Mouse (Mus musculus) intestine, postnatal 0 days (tissue): ENCODE measurements around the gene Fbxl18. TPM values are rescaled to one million over a fixed set of nuclear protein-coding genes. Genes with fewer than 3 reads are reported as not detected.

Experiments used
- ATAC-seq: fragments of 200-750 bp; cut with Nextera tagmentation; 2 replicates; pipeline ENCODE4 v1.8.0; 2017; ENCODE audit warnings: mild to moderate bottlenecking, moderate TSS enrichment, moderate library complexity
- H3K27ac ChIP-seq: fragments of 300-500 bp; sonication (generic); 2 replicates; pipeline ENCODE4 v1.5.1; 2014; ENCODE audit warnings: mild to moderate bottlenecking, low read depth, low read length, moderate library complexity
- H3K27me3 ChIP-seq: fragments of 300-500 bp; sonication (generic); replicated peaks from 2 replicates; pipeline ENCODE4 v1.6.1; 2014; ENCODE audit warnings: low read length, mixed read lengths; ENCODE audit not compliant: control insufficient read depth, insufficient read depth
- H3K36me3 ChIP-seq: fragments of 300-500 bp; sonication (generic); 2 replicates; pipeline ENCODE4 v1.6.1; 2014; ENCODE audit warnings: mild to moderate bottlenecking, moderate library complexity; ENCODE audit not compliant: control insufficient read depth, insufficient read depth
- H3K4me1 ChIP-seq: fragments of 300-500 bp; sonication (generic); replicated peaks from 2 replicates; pipeline ENCODE4 v1.6.1; 2014; ENCODE audit warnings: antibody characterized with exemption, low read length, mixed read lengths; ENCODE audit not compliant: control insufficient read depth, insufficient read depth
- H3K4me2 ChIP-seq: fragments of 300-500 bp; sonication (generic); replicated peaks from 2 replicates; pipeline ENCODE4 v1.6.1; 2014; ENCODE audit warnings: low read depth, mild to moderate bottlenecking, moderate library complexity
- H3K4me3 ChIP-seq: fragments of 300-500 bp; sonication (generic); 2 replicates; pipeline ENCODE4 v1.5.1; 2014; ENCODE audit warnings: low read depth, low read length
- H3K9ac ChIP-seq: fragments of 300-500 bp; sonication (generic); 2 replicates; pipeline ENCODE4 v1.6.1; 2014; ENCODE audit warnings: mild to moderate bottlenecking, low read depth, low read length
- H3K9me3 ChIP-seq: fragments of 300-500 bp; sonication (generic); 2 replicates; pipeline ENCODE4 v1.6.1; 2016; ENCODE audit warnings: mixed run types; ENCODE audit not compliant: control insufficient read depth
- CTCF ChIP-seq: sonication (generic); IDR thresholded peaks from 2 replicates; pipeline ENCODE4 v1.5.1; 2016; ENCODE audit warnings: low read depth, mild to moderate bottlenecking, control low read depth, antibody characterized with exemption, moderate library complexity
- WGBS: fragments of 180-500 bp; shearing (Covaris S2); extraction: QIAGEN DNeasy Blood & Tissue Kit; methylation state at CpG from one replicate; pipeline ENCODE4 v1.1.7; 2014; 5-methylcytosine and 5-hydroxymethylcytosine counted together
- polyA plus RNA-seq: library from polyadenylated mRNA; unstranded; fragments of >200 nt; fragmentation: Nextera tagmentation; extraction: Ambion mirVana; gene quantifications from 2 replicates; pipeline ENCODE4 v1.2.1, GENCODE M21; 2015

The Fbxl18 gene
- polyA plus RNA-seq, 1 experiment from 2014 or later: 5.6 TPM

DNA sequence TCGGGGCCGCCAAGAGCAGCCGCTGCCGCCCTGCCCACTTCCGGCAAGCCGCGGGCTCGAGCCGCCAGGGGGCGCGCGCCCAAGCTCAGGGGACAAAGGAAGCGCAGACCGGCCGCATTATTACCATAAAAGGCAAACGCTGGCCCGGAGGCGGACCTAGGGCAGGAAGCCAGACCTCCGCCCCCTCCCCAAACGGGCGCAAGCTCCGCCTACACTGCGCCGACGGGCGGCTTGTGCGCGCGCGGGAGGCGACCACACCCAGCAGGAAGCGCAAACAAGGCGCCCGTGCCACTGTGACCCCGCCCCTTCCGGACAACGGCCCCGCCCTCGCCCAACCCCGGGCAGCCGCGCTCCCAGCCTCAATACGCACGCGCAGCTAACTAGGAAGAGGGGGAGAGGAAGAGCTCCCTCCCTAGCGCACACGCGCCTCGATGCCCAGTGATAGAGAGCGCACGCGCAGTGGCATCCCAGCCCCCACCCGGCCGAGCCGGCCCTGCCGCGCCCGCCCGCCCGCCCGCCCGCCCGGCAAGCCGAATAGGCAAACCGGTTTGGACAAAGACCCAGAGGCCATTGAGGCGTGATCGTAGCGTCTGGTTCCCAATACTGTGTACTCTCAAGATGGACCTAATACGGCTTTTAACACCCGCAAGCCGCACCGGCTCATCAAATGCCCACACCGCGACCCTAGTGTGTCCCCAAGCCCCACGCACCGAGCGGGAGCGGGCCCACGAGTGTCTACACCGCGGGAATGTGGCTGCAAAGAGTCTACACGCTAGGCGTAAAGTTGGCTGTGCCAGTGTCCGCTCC lies 10.7 kb upstream of the Fbxl18 start:
- TF ChIP-seq CTCF: peak; percentile 97
- Histone ChIP-seq H3K4me3 (peak overlapping the region; percentile 100), H3K27me3 (no peaks in the 10 kb centered on the region), H3K4me2 (peak overlapping the region; percentile 90), H3K36me3 (peaks cover 50% of the 10 kb centered on the region), H3K9ac (peak overlapping the region; percentile 100), H3K27ac (peak overlapping the region; percentile 100), H3K9me3 (no peaks in the 10 kb centered on the region), H3K4me1 (peaks cover 27% of the 10 kb centered on the region)
- ATAC-seq: peak; percentile 58
- WGBS: under 1% methylated on average over 76 of the region's 84 CpGs

DNA sequence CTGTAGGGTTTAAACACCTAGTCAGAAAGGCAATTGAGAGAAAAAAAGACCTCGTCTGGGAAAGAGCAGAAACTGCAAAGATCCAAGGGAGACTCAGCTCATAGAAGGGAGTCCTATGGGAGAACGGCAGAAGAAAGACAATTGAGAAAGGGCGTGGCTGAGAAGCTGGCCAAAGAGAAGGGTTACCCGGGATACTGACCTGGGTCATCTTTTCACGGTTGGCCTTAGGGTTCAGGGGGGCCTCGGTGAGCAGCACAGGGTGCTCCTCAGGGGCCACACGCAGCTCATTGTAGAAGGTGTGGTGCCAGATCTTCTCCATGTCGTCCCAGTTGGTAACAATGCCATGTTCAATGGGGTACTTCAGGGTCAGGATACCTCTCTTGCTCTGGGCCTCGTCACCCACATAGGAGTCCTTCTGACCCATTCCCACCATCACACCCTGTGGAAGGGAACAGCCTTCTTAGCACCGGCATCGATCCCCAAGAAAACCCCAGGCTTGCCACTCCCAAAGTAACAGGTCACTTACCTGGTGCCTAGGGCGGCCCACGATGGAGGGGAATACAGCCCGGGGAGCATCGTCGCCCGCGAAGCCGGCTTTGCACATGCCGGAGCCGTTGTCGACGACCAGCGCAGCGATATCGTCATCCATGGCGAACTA lies 9.9 kb upstream of the Fbxl18 start:
- no peak for TF ChIP-seq CTCF
- H3K4me2 ChIP-seq: peak overlapping the region; percentile 80
- H3K4me1 ChIP-seq: peaks cover 25% of the 10 kb centered on the region
- H3K4me3 ChIP-seq: peak overlapping the region; percentile 100
- peaks cover 55% of the 10 kb centered on the region for H3K36me3 ChIP-seq
- H3K27ac ChIP-seq: peak overlapping the region; percentile 100
- no peaks in the 10 kb centered on the region for H3K9me3 ChIP-seq
- H3K27me3 ChIP-seq: no peaks in the 10 kb centered on the region
- peak overlapping the region; percentile 100 for H3K9ac ChIP-seq
- WGBS: 2% methylated on average over 27 of the region's 27 CpGs
- no peak for ATAC-seq

DNA sequence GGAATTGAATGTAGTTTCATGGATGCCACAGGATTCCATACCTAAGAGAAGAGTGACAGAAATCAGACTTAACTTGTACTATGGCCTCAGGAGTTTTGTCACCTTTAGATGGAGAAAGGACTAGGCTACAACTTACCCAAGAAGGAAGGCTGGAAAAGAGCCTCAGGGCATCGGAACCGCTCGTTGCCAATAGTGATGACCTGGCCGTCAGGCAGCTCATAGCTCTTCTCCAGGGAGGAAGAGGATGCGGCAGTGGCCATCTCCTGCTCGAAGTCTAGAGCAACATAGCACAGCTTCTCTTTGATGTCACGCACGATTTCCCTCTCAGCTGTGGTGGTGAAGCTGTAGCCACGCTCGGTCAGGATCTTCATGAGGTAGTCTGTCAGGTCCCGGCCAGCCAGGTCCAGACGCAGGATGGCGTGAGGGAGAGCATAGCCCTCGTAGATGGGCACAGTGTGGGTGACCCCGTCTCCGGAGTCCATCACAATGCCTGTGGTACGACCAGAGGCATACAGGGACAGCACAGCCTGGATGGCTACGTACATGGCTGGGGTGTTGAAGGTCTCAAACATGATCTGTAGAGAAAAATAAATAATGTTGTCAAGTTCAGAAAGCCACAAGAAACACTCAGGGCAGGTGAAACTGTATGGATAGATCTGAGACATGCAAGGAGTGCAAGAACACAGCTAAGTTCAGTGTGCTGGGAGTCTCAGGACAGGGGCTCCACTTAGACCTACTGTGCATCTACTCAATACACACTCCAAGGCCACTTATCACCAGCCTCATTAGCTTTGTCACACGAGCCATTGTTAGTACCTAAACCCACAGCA lies 9.2 kb upstream of the Fbxl18 start:
- TF ChIP-seq CTCF: no peak

DNA sequence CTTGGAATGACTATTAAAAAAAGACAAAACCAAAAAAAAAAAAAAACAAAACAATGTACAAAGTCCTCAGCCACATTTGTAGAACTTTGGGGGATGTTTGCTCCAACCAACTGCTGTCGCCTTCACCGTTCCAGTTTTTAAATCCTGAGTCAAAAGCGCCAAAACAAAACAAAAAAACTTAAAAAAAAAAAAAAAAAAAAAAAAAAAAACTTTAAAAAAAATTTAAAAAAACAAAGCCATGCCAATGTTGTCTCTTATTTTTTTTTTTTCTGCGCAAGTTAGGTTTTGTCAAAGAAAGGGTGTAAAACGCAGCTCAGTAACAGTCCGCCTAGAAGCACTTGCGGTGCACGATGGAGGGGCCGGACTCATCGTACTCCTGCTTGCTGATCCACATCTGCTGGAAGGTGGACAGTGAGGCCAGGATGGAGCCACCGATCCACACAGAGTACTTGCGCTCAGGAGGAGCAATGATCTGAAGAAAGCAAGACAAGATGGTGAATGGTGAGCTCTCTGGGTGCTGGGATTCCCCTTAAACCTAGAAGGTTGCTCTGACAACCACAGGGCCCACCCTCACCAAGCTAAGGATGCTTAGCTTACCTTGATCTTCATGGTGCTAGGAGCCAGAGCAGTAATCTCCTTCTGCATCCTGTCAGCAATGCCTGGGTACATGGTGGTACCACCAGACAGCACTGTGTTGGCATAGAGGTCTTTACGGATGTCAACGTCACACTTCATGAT lies 8.4 kb upstream of the Fbxl18 start:
- H3K9me3 ChIP-seq: no peaks in the 10 kb centered on the region
- ATAC-seq: no peak
- H3K27me3 ChIP-seq: no peaks in the 10 kb centered on the region
- H3K36me3 ChIP-seq: peaks cover 69% of the 10 kb centered on the region
- WGBS: 53% methylated on average over 14 of the region's 14 CpGs
- H3K27ac ChIP-seq: peak overlapping the region; percentile 100
- H3K4me1 ChIP-seq: peaks cover 12% of the 10 kb centered on the region
- peak overlapping the region; percentile 100 for H3K4me3 ChIP-seq
- H3K9ac ChIP-seq: peak overlapping the region; percentile 100
- peak overlapping the region; percentile 80 for H3K4me2 ChIP-seq
- TF ChIP-seq CTCF: no peak

More for the DNA sequence above, 9.2 kb upstream of the Fbxl18 start:
- peak overlapping the region; percentile 100 for H3K27ac ChIP-seq
- H3K9me3 ChIP-seq: no peaks in the 10 kb centered on the region
- H3K9ac ChIP-seq: peak overlapping the region; percentile 100
- no peaks in the 10 kb centered on the region for H3K27me3 ChIP-seq
- peak overlapping the region; percentile 80 for H3K4me2 ChIP-seq
- peaks cover 20% of the 10 kb centered on the region for H3K4me1 ChIP-seq
- peaks cover 62% of the 10 kb centered on the region for H3K36me3 ChIP-seq
- ATAC-seq: no peak
- H3K4me3 ChIP-seq: peak overlapping the region; percentile 100
- WGBS: 40% methylated on average over 19 of the region's 19 CpGs

DNA sequence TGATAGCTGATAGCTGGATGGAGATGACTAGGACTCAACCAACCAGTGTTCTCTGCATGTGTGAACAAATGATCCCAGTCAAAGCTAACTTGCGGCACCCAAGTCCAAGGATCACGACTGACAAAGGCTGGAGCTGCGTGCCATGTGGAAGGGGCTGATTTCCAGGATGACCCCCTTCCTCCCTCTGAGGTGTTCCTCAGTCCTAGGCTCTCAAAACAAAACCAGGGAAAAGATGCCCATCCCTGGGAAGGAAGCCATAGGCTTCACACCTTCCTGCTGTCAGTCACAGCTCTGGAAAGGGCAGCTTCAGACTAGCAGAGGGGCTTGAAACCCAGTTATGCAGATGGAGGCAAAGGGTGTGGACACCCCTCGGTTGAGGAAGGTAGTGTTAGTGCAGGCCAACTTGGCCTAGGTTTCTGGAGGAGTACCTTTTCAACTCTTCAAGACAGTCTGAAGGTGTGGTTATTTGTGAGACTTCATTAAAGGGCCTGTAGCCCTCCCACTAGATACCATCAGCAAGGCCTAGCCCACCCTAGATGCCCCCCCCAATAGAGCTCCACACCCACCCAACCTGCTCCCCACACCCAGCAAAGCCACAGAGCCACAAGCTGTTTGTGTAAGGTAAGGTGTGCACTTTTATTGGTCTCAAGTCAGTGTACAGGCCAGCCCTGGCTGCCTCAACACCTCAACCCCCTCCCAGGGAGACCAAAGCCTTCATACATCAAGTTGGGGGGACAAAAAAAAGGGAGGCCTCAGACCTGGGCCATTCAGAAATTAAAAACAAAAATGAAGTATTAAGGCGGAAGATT lies 7.5 kb upstream of the Fbxl18 start:
- no peaks in the 10 kb centered on the region for H3K9me3 ChIP-seq
- TF ChIP-seq CTCF: no peak

More for the DNA sequence above, 7.5 kb upstream of the Fbxl18 start:
- H3K4me2 ChIP-seq: peak overlapping the region; percentile 80
- 43% methylated on average over 5 of the region's 5 CpGs for WGBS
- ATAC-seq: peak; percentile 4; the same call in 1 of the 2 replicates
- H3K4me1 ChIP-seq: 0 out of 2 replicates have a peak, but pooled peaks cover 6% of the 10 kb centered on the region
- H3K36me3 ChIP-seq: peaks cover 69% of the 10 kb centered on the region
- peak overlapping the region; percentile 31; the same call in 1 of the 2 replicates for H3K9ac ChIP-seq
- H3K27me3 ChIP-seq: no peaks in the 10 kb centered on the region
- H3K4me3 ChIP-seq: peak overlapping the region; percentile 7; the same call in 1 of the 2 replicates
- H3K27ac ChIP-seq: peak overlapping the region; percentile 84
